Mouse (Mus musculus): ENCODE measurements around the gene Nat9. TPM values are rescaled to one million over a fixed set of nuclear protein-coding genes. Genes with fewer than 3 reads are reported as not detected.

Nat9 gene
- polyA plus RNA-seq, 1 experiment from 2014 or later, result 15.5 TPM

DNA sequence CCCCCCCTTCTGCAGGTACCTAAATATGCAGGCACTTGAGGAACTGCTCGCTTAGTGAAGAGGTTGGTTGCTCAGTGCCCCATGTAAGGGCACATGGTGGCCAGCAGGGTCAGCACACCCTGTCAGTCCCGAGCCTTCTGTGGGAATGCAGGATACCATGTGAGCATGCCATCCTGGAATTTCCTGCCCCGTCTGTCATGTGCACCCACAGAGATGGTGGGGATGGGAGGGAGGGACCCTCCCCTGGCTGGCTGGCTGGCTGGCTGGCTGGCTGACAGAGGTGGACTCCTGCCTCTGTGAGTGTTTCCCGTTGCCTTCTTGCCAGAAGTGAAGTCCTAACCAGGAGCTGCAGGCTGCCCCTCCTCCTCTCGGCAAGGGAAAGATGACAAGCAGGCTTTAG, 34.9 kb upstream of the Nat9 start:
- Histone ChIP-seq H3K4me3 (ENCODE audit: low read depth, low read length) (no peak overlapping the region), H3K36me3 (replicated peaks; ENCODE audit: control insufficient read depth, insufficient read depth, low read depth, low read length) (no peaks in the 10 kb centered on the region), H3K4me2 (ENCODE audit: low read depth, low read length) (no peak overlapping the region), H3K4me1 (ENCODE audit: control insufficient read depth, insufficient read depth, low read length) (peaks cover 16% of the 10 kb centered on the region), H3K9me3 (replicated peaks; ENCODE audit: control insufficient read depth, low read length) (no peaks in the 10 kb centered on the region), H3K27me3 (ENCODE audit: control insufficient read depth, insufficient read depth, low read length) (no peaks in the 10 kb centered on the region), H3K27ac (replicated peaks; ENCODE audit: low read depth, low read length) (no peak overlapping the region), H3K9ac (replicated peaks; ENCODE audit: low read length) (no peak overlapping the region)
- DNase-seq (ENCODE audit: low spot score), result no peak
- no peak for ATAC-seq (replicated peaks; ENCODE audit: insufficient number of reproducible peaks, low FRiP score, low TSS enrichment, low read depth)
- WGBS, result 18% methylated on average over 5 of the region's 5 CpGs

GRCm38 (mm10) chr11:115222077-115222476, 34.4 kb upstream of the Nat9 start:
- Histone ChIP-seq H3K27ac (replicated peaks; ENCODE audit: low read depth, low read length) (no peak overlapping the region), H3K4me1 (ENCODE audit: control insufficient read depth, insufficient read depth, low read length) (peaks cover 15% of the 10 kb centered on the region), H3K4me2 (ENCODE audit: low read depth, low read length) (no peak overlapping the region), H3K9me3 (replicated peaks; ENCODE audit: control insufficient read depth, low read length) (no peaks in the 10 kb centered on the region), H3K27me3 (ENCODE audit: control insufficient read depth, insufficient read depth, low read length) (no peaks in the 10 kb centered on the region), H3K9ac (replicated peaks; ENCODE audit: low read length) (no peak overlapping the region), H3K36me3 (replicated peaks; ENCODE audit: control insufficient read depth, insufficient read depth, low read depth, low read length) (no peaks in the 10 kb centered on the region), H3K4me3 (ENCODE audit: low read depth, low read length) (no peak overlapping the region)
- no peak for DNase-seq (ENCODE audit: low spot score)
- 40% methylated on average over 12 of the region's 12 CpGs for WGBS
- no peak for ATAC-seq (replicated peaks; ENCODE audit: insufficient number of reproducible peaks, low FRiP score, low TSS enrichment, low read depth)

- Histone ChIP-seq H3K9ac (replicated peaks; ENCODE audit: low read length) (no peak overlapping the region), H3K4me3 (ENCODE audit: low read depth, low read length) (no peak overlapping the region), H3K9me3 (replicated peaks; ENCODE audit: control insufficient read depth, low read length) (no peaks in the 10 kb centered on the region), H3K36me3 (replicated peaks; ENCODE audit: control insufficient read depth, insufficient read depth, low read depth, low read length) (no peaks in the 10 kb centered on the region), H3K4me1 (ENCODE audit: control insufficient read depth, insufficient read depth, low read length) (peaks cover 12% of the 10 kb centered on the region), H3K4me2 (ENCODE audit: low read depth, low read length) (no peak overlapping the region), H3K27ac (replicated peaks; ENCODE audit: low read depth, low read length) (no peak overlapping the region), H3K27me3 (ENCODE audit: control insufficient read depth, insufficient read depth, low read length) (no peaks in the 10 kb centered on the region)
- ATAC-seq (replicated peaks; ENCODE audit: insufficient number of reproducible peaks, low FRiP score, low TSS enrichment, low read depth) (no peak), DNase-seq (ENCODE audit: low spot score) (no peak)
- WGBS, result 83% methylated on average over 10 of the region's 10 CpGs
Observed at GRCm38 (mm10) chr11:115219685-115220084, 32.0 kb upstream of the Nat9 start.

GRCm38 (mm10) chr11:115219263-115219662, 31.6 kb upstream of the Nat9 start:
- peaks cover 12% of the 10 kb centered on the region for H3K4me1 ChIP-seq (ENCODE audit: control insufficient read depth, insufficient read depth, low read length)
- no peak overlapping the region for H3K9ac ChIP-seq (replicated peaks; ENCODE audit: low read length)
- H3K9me3 ChIP-seq (replicated peaks; ENCODE audit: control insufficient read depth, low read length), result no peaks in the 10 kb centered on the region
- H3K27ac ChIP-seq (replicated peaks; ENCODE audit: low read depth, low read length), result no peak overlapping the region
- ATAC-seq (replicated peaks; ENCODE audit: insufficient number of reproducible peaks, low FRiP score, low TSS enrichment, low read depth) (no peak), DNase-seq (ENCODE audit: low spot score) (no peak)
- H3K4me3 ChIP-seq (ENCODE audit: low read depth, low read length), result no peak overlapping the region
- H3K36me3 ChIP-seq (replicated peaks; ENCODE audit: control insufficient read depth, insufficient read depth, low read depth, low read length), result no peaks in the 10 kb centered on the region
- no peaks in the 10 kb centered on the region for H3K27me3 ChIP-seq (ENCODE audit: control insufficient read depth, insufficient read depth, low read length)
- 65% methylated on average over 9 of the region's 9 CpGs for WGBS
- H3K4me2 ChIP-seq (ENCODE audit: low read depth, low read length), result no peak overlapping the region

GRCm38 (mm10) chr11:115217439-115218410, 30.1 kb upstream of the Nat9 start:
- WGBS, result 70% methylated on average over 18 of the region's 18 CpGs
- H3K4me2 ChIP-seq (ENCODE audit: low read depth, low read length), result no peak overlapping the region

GRCm38 (mm10) chr11:115215123-115215522, 27.5 kb upstream of the Nat9 start:
- H3K36me3 ChIP-seq (replicated peaks; ENCODE audit: control insufficient read depth, insufficient read depth, low read depth, low read length), result no peaks in the 10 kb centered on the region
- H3K4me3 ChIP-seq (ENCODE audit: low read depth, low read length), result no peak overlapping the region
- H3K27me3 ChIP-seq (ENCODE audit: control insufficient read depth, insufficient read depth, low read length), result no peaks in the 10 kb centered on the region
- peaks cover 3% of the 10 kb centered on the region; the same call in 1 of the 2 replicates for H3K4me1 ChIP-seq (ENCODE audit: control insufficient read depth, insufficient read depth, low read length)
- no peak overlapping the region for H3K4me2 ChIP-seq (ENCODE audit: low read depth, low read length)
- H3K27ac ChIP-seq (replicated peaks; ENCODE audit: low read depth, low read length), result no peak overlapping the region
- no peak for DNase-seq (ENCODE audit: low spot score)
- ATAC-seq (replicated peaks; ENCODE audit: insufficient number of reproducible peaks, low FRiP score, low TSS enrichment, low read depth), result no peak
- no peaks in the 10 kb centered on the region for H3K9me3 ChIP-seq (replicated peaks; ENCODE audit: control insufficient read depth, low read length)
- no peak overlapping the region for H3K9ac ChIP-seq (replicated peaks; ENCODE audit: low read length)
- WGBS, result 21% methylated on average over 5 of the region's 5 CpGs

More at GRCm38 (mm10) chr11:115217439-115218410, 30.1 kb upstream of the Nat9 start:
- Histone ChIP-seq H3K36me3 (replicated peaks; ENCODE audit: control insufficient read depth, insufficient read depth, low read depth, low read length) (no peaks in the 10 kb centered on the region), H3K9ac (replicated peaks; ENCODE audit: low read length) (no peak overlapping the region), H3K4me1 (ENCODE audit: control insufficient read depth, insufficient read depth, low read length) (peaks cover 10% of the 10 kb centered on the region), H3K9me3 (replicated peaks; ENCODE audit: control insufficient read depth, low read length) (no peaks in the 10 kb centered on the region), H3K27ac (replicated peaks; ENCODE audit: low read depth, low read length) (no peak overlapping the region), H3K4me3 (ENCODE audit: low read depth, low read length) (no peak overlapping the region), H3K27me3 (ENCODE audit: control insufficient read depth, insufficient read depth, low read length) (no peaks in the 10 kb centered on the region)
- DNase-seq (ENCODE audit: low spot score) (no peak), ATAC-seq (replicated peaks; ENCODE audit: insufficient number of reproducible peaks, low FRiP score, low TSS enrichment, low read depth) (no peak)

DNA sequence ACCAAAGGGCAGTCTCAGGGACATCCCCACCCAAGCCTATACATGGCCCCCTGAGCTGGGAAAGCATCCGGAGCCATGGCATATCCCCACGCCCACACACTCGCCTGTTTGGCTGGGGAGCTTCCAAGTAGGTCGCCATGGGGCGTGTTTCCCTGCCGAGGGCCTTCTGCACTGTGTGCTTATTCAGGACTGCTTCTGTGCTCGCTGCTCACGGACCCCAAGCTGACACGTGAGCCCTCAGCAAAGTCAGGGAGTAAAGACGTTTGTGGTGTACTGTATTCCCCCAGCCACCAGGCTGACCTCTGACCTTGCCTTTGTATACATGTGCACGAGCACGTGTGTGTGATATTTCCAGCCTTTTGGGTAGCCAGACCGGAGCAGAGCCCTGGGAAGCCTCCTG, 24.5 kb upstream of the Nat9 start:
- Histone ChIP-seq H3K27ac (replicated peaks; ENCODE audit: low read depth, low read length) (no peak overlapping the region), H3K4me2 (ENCODE audit: low read depth, low read length) (no peak overlapping the region), H3K4me1 (ENCODE audit: control insufficient read depth, insufficient read depth, low read length) (no peaks in the 10 kb centered on the region; the same call in 1 of the 2 replicates), H3K36me3 (replicated peaks; ENCODE audit: control insufficient read depth, insufficient read depth, low read depth, low read length) (no peaks in the 10 kb centered on the region), H3K4me3 (ENCODE audit: low read depth, low read length) (no peak overlapping the region), H3K27me3 (ENCODE audit: control insufficient read depth, insufficient read depth, low read length) (no peaks in the 10 kb centered on the region), H3K9ac (replicated peaks; ENCODE audit: low read length) (no peak overlapping the region), H3K9me3 (replicated peaks; ENCODE audit: control insufficient read depth, low read length) (no peaks in the 10 kb centered on the region)
- WGBS, result 39% methylated on average over 13 of the region's 13 CpGs
- no peak for ATAC-seq (replicated peaks; ENCODE audit: insufficient number of reproducible peaks, low FRiP score, low TSS enrichment, low read depth)
- DNase-seq (ENCODE audit: low spot score), result no peak

- H3K4me1 ChIP-seq (ENCODE audit: control insufficient read depth, insufficient read depth, low read length), result no peaks in the 10 kb centered on the region; the same call in 1 of the 2 replicates
- 81% methylated on average over 7 of the region's 7 CpGs for WGBS
Observed at GRCm38 (mm10) chr11:115209958-115210357, 22.3 kb upstream of the Nat9 start.

More at GRCm38 (mm10) chr11:115209958-115210357, 22.3 kb upstream of the Nat9 start:
- no peak overlapping the region for H3K27ac ChIP-seq (replicated peaks; ENCODE audit: low read depth, low read length)
- ATAC-seq (replicated peaks; ENCODE audit: insufficient number of reproducible peaks, low FRiP score, low TSS enrichment, low read depth) (no peak), DNase-seq (ENCODE audit: low spot score) (no peak)
- no peaks in the 10 kb centered on the region; the same call in 1 of the 2 replicates for H3K36me3 ChIP-seq (replicated peaks; ENCODE audit: control insufficient read depth, insufficient read depth, low read depth, low read length)
- H3K9me3 ChIP-seq (replicated peaks; ENCODE audit: control insufficient read depth, low read length), result no peaks in the 10 kb centered on the region
- H3K4me3 ChIP-seq (ENCODE audit: low read depth, low read length), result no peak overlapping the region
- H3K9ac ChIP-seq (replicated peaks; ENCODE audit: low read length), result 0 out of 2 replicates have a peak overlapping the region, but pooled peaks have one; percentile 6
- no peaks in the 10 kb centered on the region for H3K27me3 ChIP-seq (ENCODE audit: control insufficient read depth, insufficient read depth, low read length)
- H3K4me2 ChIP-seq (ENCODE audit: low read depth, low read length), result no peak overlapping the region
